Mouse (Mus musculus): ENCODE results near the gene Zkscan3. TPM values are rescaled to one million over a fixed set of nuclear protein-coding genes. Genes with fewer than 3 reads are reported as not detected.
A peak's percentile ranks its signal among the peaks of the same experiment; 100 is the strongest.

Zkscan3 gene
- polyA plus RNA-seq, 1 experiment from 2014 or later = 88.2 TPM

DNA sequence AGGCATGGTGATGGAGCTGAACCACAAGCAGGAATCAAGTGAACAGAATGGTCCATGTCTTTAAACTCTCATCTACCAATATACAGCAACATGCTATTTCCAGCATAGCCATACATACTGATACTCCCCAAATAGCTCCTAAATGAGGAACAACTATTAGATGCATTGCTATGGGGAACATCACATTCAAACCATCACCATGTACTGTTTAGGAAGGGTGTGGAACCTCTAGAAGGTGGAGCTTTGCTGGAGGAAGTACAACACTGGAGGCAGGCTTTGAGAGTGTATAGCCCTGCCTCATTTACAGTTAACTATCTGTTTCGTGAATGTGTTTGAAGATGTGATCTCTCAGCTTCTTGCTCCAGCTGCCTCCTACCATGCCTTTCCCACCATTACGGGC lies 24.8 kb downstream of the Zkscan3 start:
- no peak overlapping the region for H3K27ac ChIP-seq
- H3K36me3 ChIP-seq = no peaks in the 10 kb centered on the region
- no peaks in the 10 kb centered on the region for H3K27me3 ChIP-seq (replicated peaks)
- H3K9me3 ChIP-seq = no peaks in the 10 kb centered on the region
- 87% methylated on average over 2 of the region's 2 CpGs for WGBS
- no peak overlapping the region for H3K4me2 ChIP-seq (replicated peaks)
- no peak overlapping the region for H3K9ac ChIP-seq
- no peaks in the 10 kb centered on the region for H3K4me1 ChIP-seq
- H3K4me3 ChIP-seq = no peak overlapping the region
- ATAC-seq (ENCODE audit: low FRiP score, low read depth) = no peak

DNA sequence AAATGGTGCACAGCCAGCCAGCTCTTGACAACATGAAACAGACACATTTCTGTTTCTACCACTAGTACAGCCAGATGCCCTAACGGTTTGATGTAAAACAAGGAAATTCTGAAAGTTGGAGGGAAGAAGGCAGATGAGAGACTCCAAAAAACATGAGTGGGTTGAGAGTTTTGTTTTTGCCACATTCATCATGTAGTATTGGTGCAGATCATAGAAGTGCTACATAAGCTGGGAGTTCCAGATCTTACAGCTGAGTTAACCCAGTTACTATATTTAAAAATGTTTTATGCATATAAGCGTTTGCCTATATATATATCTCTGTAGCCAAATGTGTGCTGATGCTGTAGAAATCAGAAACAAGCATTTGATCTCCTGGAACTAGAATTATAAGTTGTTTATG lies 29.9 kb downstream of the Zkscan3 start:
- peaks cover 28% of the 10 kb centered on the region for H3K36me3 ChIP-seq
- H3K9ac ChIP-seq = no peak overlapping the region
- no peaks in the 10 kb centered on the region for H3K4me1 ChIP-seq
- H3K27me3 ChIP-seq (replicated peaks) = no peaks in the 10 kb centered on the region
- no peak overlapping the region for H3K4me3 ChIP-seq
- H3K4me2 ChIP-seq (replicated peaks) = no peak overlapping the region
- no peak overlapping the region for H3K27ac ChIP-seq
- no peaks in the 10 kb centered on the region for H3K9me3 ChIP-seq
- ATAC-seq (ENCODE audit: low FRiP score, low read depth) = no peak
- 94% methylated on average over 2 of the region's 2 CpGs for WGBS

DNA sequence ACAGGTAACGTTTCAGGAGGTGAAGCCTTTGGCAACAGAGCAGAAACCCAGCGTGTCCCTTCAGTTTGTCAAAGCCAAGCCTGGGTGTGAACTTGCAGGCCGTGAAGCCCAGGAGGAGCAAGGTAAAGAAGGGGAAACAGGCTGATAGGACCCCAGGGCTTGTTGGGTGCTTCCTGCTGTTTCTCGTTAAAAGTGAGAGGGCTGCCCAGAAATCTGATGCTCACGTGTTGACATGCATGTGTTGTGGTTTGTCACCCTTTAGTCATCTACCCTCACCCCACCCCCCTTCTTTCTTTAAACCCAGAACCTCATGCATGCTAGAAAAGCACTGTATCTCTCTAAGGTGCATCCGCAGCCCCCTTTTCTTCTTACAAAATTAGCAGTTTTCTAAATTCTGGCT lies 35.9 kb downstream of the Zkscan3 start:
- no peak for ATAC-seq (ENCODE audit: low FRiP score, low read depth)
- Histone ChIP-seq H3K4me3 (no peak overlapping the region), H3K27me3 (replicated peaks) (no peaks in the 10 kb centered on the region), H3K9me3 (no peaks in the 10 kb centered on the region), H3K9ac (no peak overlapping the region), H3K4me1 (peaks cover 18% of the 10 kb centered on the region), H3K4me2 (replicated peaks) (no peak overlapping the region), H3K27ac (no peak overlapping the region), H3K36me3 (peaks cover 34% of the 10 kb centered on the region)
- 86% methylated on average over 6 of the region's 6 CpGs for WGBS

DNA sequence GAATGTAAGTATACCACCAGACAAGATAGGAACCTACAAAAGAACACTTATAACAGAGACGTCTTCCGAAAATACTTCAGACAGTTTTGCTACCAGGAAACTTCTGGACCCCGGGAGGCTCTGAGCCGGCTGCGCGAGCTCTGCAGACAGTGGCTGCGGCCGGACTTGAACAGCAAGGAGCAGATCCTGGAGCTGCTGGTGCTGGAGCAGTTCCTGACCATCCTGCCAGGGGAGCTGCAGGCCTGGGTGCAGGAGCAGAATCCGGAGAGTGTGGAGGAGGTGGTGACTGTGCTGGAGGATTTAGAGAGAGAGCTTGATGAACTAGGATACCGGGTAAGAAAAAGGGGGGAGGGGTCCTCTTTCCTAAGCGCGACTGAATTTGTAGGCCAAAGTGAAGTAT lies 38.8 kb downstream of the Zkscan3 start:
- Histone ChIP-seq H3K4me3 (peak overlapping the region; percentile 13; the same call in 1 of the 2 replicates), H3K9ac (peak overlapping the region; percentile 74), H3K27ac (no peak overlapping the region)

DNA sequence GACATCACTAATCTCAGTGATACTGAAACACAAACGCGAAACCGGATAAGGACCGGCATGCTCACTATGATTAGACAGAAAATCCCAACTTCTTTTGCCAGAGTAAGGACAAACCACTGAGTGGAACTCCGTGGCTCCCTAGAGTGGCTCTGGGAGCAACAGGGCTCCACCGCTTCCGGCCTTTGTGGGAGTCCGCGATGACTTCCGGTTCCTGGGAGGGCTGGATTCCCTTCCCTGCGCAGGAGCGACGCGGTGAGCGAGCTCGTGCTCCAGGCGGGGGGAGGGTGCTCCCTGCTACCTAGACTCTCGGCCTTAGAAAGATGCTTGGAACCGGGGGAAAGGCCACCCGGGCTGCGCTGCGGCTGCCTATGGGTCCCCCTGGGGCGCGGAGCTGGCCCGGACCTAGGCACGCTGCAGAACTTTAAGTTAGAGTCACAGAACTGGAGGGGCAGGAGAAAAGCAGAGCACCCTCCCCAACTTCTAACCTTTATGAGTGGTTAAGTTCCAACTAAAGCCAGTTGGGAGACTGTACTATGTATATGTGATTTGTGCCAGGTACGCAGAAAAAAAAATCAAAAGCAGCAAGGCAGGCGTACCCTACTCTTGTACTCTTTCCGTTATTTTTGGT lies 39.8 kb downstream of the Zkscan3 start, which contains the start of gene Zscan12:
Gene Zscan12 (plus strand): TSS at position 200 of the 628 bp plus-strand sequence.
- WGBS = 1% methylated on average over 29 of the region's 29 CpGs
- H3K4me1 ChIP-seq = peaks cover 18% of the 10 kb centered on the region
- no peak within 1 kb of the TSS for H3K27ac ChIP-seq

More for the DNA sequence above, 38.8 kb downstream of the Zkscan3 start:
- no peaks in the 10 kb centered on the region for H3K9me3 ChIP-seq
- H3K36me3 ChIP-seq = peaks cover 11% of the 10 kb centered on the region
- H3K4me2 ChIP-seq (replicated peaks) = peak overlapping the region; percentile 65
- WGBS = 73% methylated on average over 12 of the region's 12 CpGs
- no peak for ATAC-seq (ENCODE audit: low FRiP score, low read depth)
- peaks cover 18% of the 10 kb centered on the region for H3K4me1 ChIP-seq
- H3K27me3 ChIP-seq (replicated peaks) = no peaks in the 10 kb centered on the region

DNA sequence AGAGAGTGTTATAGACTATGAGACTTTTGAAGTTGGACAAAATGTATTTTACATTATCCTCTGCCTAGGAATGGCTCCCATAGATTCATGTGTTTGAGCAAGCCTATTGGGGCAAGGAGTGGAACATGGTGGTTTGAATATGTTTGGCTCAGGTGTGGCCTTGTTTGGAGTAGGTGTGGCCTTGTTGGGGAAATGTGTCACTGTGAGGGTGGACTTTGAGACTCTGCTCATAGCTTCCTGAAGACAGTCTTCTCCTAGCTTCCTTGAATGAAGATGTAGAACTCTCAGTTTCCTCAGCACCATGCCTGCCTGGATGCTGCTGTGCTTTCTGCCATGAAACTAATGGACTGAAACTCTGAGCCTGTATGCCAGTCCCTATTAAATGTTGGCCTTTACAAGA lies 52.0 kb downstream of the Zkscan3 start:
- H3K27me3 ChIP-seq (replicated peaks) = no peaks in the 10 kb centered on the region
- H3K4me1 ChIP-seq = no peaks in the 10 kb centered on the region
- no peaks in the 10 kb centered on the region for H3K36me3 ChIP-seq
- no peaks in the 10 kb centered on the region for H3K9me3 ChIP-seq
- H3K27ac ChIP-seq = no peak overlapping the region
- H3K4me3 ChIP-seq = no peak overlapping the region
- ATAC-seq (ENCODE audit: low FRiP score, low read depth) = no peak
- H3K9ac ChIP-seq = no peak overlapping the region
- H3K4me2 ChIP-seq (replicated peaks) = no peak overlapping the region

More for the DNA sequence above, 39.8 kb downstream of the Zkscan3 start, which contains the start of gene Zscan12:
- ATAC-seq (ENCODE audit: low FRiP score, low read depth) = peak; percentile 99
- Histone ChIP-seq H3K27me3 (replicated peaks) (no peaks in the 10 kb centered on the region), H3K36me3 (peaks cover 7% of the 10 kb centered on the region; the same call in 1 of the 2 replicates), H3K9me3 (no peaks in the 10 kb centered on the region), H3K4me3 (peak within 1 kb of the TSS; percentile 72), H3K4me2 (replicated peaks) (peak within 1 kb of the TSS; percentile 65), H3K9ac (peak within 1 kb of the TSS; percentile 74)

DNA sequence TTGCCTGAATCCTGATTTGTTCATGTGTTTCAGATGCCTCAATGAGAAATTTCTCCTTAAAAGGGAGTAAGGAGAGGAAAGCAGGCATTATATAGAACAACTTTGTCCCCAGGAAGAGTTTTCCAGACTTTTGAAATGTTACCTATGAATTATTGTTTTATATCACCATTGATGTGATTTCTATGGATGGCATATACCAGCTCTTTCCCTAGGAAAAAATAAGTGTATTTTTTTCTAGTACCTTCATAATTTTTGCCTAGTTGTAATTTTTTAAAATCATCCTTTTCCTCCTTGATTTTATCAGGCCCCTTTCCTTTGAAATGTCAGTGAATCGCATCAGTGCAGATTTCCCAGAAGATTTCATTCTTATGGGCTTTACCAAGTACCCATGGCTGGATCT lies 55.9 kb downstream of the Zkscan3 start, which contains the start of gene Olfr1367:
Gene Olfr1367 (plus strand): TSS at position 301 of the 400 bp plus-strand sequence.
- Histone ChIP-seq H3K4me1 (no peaks in the 10 kb centered on the region), H3K4me2 (replicated peaks) (no peak within 1 kb of the TSS), H3K9ac (no peak within 1 kb of the TSS), H3K27ac (no peak within 1 kb of the TSS), H3K4me3 (no peak within 1 kb of the TSS), H3K36me3 (no peaks in the 10 kb centered on the region), H3K27me3 (replicated peaks) (no peaks in the 10 kb centered on the region), H3K9me3 (no peaks in the 10 kb centered on the region)
- ATAC-seq (ENCODE audit: low FRiP score, low read depth) = no peak
- WGBS = 89% methylated on average over 1 of the region's 1 CpGs

MicroRNAs encoded within 50 kb of the gene (microRNA counts, 519-probe panel; counts per million panel counts)
- 3,906 counts per million, percentile 75 among the panel's probes with 10 or more counts for microRNA mmu-miR-1896

Small RNAs within 50 kb of the gene (microRNA-seq; reads per million reads assigned to microRNA genes)
- gene Mir1896 (not detected), gene Mir6942 (not detected)

Other genes with a start within 250 kb of the Zkscan3 start
- gene Trim27, start 223.3 kb downstream of the Zkscan3 start, polyA plus RNA-seq (2016; fragmentation: Nextera tagmentation; extraction: Ambion mirVana) = 124 and 125 TPM in 2 replicates
- not detected in 2 replicates for gene Gpx5, start 110.0 kb downstream of the Zkscan3 start, polyA plus RNA-seq (2016; fragmentation: Nextera tagmentation; extraction: Ambion mirVana)
- 0.15 TPM in 1 of 2 replicates, not detected in the other for gene Gpx6, start 90.6 kb downstream of the Zkscan3 start, polyA plus RNA-seq (2016; fragmentation: Nextera tagmentation; extraction: Ambion mirVana)
- not detected in 2 replicates for gene Olfr1367, start 55.8 kb downstream of the Zkscan3 start, polyA plus RNA-seq (2016; fragmentation: Nextera tagmentation; extraction: Ambion mirVana)
- 14.9 and 15.8 TPM in 2 replicates for gene Zscan12, start 39.9 kb downstream of the Zkscan3 start, polyA plus RNA-seq (2016; fragmentation: Nextera tagmentation; extraction: Ambion mirVana)
- 4.2 and 4.5 TPM in 2 replicates for gene Pgbd1, start 38.3 kb upstream of the Zkscan3 start, polyA plus RNA-seq (2016; fragmentation: Nextera tagmentation; extraction: Ambion mirVana)
- gene Zscan26, start 51.0 kb upstream of the Zkscan3 start, polyA plus RNA-seq (2016; fragmentation: Nextera tagmentation; extraction: Ambion mirVana) = 22.9 and 26.7 TPM in 2 replicates
- gene Nkapl, start 65.8 kb upstream of the Zkscan3 start, polyA plus RNA-seq (2016; fragmentation: Nextera tagmentation; extraction: Ambion mirVana) = 2.2 and 2.5 TPM in 2 replicates
- 6.0 and 6.2 TPM in 2 replicates for gene Zkscan4, start 76.2 kb upstream of the Zkscan3 start, polyA plus RNA-seq (2016; fragmentation: Nextera tagmentation; extraction: Ambion mirVana)
- gene Gm10065, start 76.7 kb upstream of the Zkscan3 start, polyA plus RNA-seq (2016; fragmentation: Nextera tagmentation; extraction: Ambion mirVana) = not detected in 2 replicates
- gene AK157302, start 92.5 kb upstream of the Zkscan3 start, polyA plus RNA-seq (2016; fragmentation: Nextera tagmentation; extraction: Ambion mirVana) = 0.19 and 0.40 TPM in 2 replicates
- gene Gm11273, start 98.7 kb upstream of the Zkscan3 start, polyA plus RNA-seq (2016; fragmentation: Nextera tagmentation; extraction: Ambion mirVana) = 2.4 and 3.0 TPM in 2 replicates
- gene Zkscan8, start 128.4 kb upstream of the Zkscan3 start, polyA plus RNA-seq (2016; fragmentation: Nextera tagmentation; extraction: Ambion mirVana) = 5.9 and 6.8 TPM in 2 replicates
- gene Olfr1366, start 140.1 kb upstream of the Zkscan3 start, polyA plus RNA-seq (2016; fragmentation: Nextera tagmentation; extraction: Ambion mirVana) = 0.14 TPM in 2 replicates
- 0.06 TPM in 1 of 2 replicates, not detected in the other for gene Olfr1535, start 157.1 kb upstream of the Zkscan3 start, polyA plus RNA-seq (2016; fragmentation: Nextera tagmentation; extraction: Ambion mirVana)
- not detected in 2 replicates for gene Olfr1364, start 179.0 kb upstream of the Zkscan3 start, polyA plus RNA-seq (2016; fragmentation: Nextera tagmentation; extraction: Ambion mirVana)
- gene Olfr1362, start 211.3 kb upstream of the Zkscan3 start, polyA plus RNA-seq (2016; fragmentation: Nextera tagmentation; extraction: Ambion mirVana) = not detected in 2 replicates
- gene Olfr11, start 239.8 kb upstream of the Zkscan3 start, polyA plus RNA-seq (2016; fragmentation: Nextera tagmentation; extraction: Ambion mirVana) = not detected in 2 replicates